In genomic region chr5:69591640-69592461, GRCm38 (mm10) we compare ENCODE assay signal across 8 mouse cellular contexts. TPM values are rescaled to one million over a fixed set of nuclear protein-coding genes. Genes with fewer than 3 reads are reported as not detected.
DNase-seq lines count a peak whose midpoint lies in the region; ATAC-seq lines count a peak whose summit lies in the region.

TSS of gene Gnpda2 (minus strand) at chr5:69592340.

- ATAC-seq in hindbrain, embryonic 11.5 days (ENCODE audit: low FRiP score) = peak; percentile 97

- H3K4me3 ChIP-seq in hindbrain, embryonic 11.5 days (ENCODE audit: low read depth, low read length) = peak within 1 kb of the TSS; percentile 54

- H3K4me1 ChIP-seq in hindbrain, embryonic 11.5 days (replicated peaks; ENCODE audit: control insufficient read depth, insufficient read depth, low read length) = no peaks in the 10 kb centered on the region

- no peaks in the 10 kb centered on the region for H3K36me3 ChIP-seq in hindbrain, embryonic 11.5 days (ENCODE audit: control insufficient read depth, insufficient read depth, low read length)

- H3K4me2 ChIP-seq in hindbrain, embryonic 11.5 days (replicated peaks; ENCODE audit: low read depth, low read length) = peak within 1 kb of the TSS; percentile 71

- peak within 1 kb of the TSS; percentile 91 for H3K9ac ChIP-seq in hindbrain, embryonic 11.5 days (ENCODE audit: low read depth, low read length)

- peak; percentile 80 for DNase-seq in MN1 (ENCODE audit: low spot score)
- peak; percentile 92 for DNase-seq in cerebellum, adult 9-11 months
- peak; percentile 74 to 90 for DNase-seq in frontal cortex, adult 2 months (ENCODE audit: extremely low spot score in 1 of 2, low spot score in 1 of 2)
- DNase-seq in hindbrain, embryonic 11.5 days (ENCODE audit: low spot score) = peak; percentile 92
- peak; percentile 83 to 87 for DNase-seq in layer of hippocampus, postnatal 10 days (ENCODE audit: low spot score in 2 of 2)
- DNase-seq in lung, postnatal 10 days = peak; percentile 91
- DNase-seq in ovary, postnatal 36 days (ENCODE audit: low spot score) = peak; percentile 78
- DNase-seq in thymus, postnatal 25 days = peak; percentile 84

- H3K9me3 ChIP-seq in hindbrain, embryonic 11.5 days (ENCODE audit: control insufficient read depth, low read length) = no peaks in the 10 kb centered on the region

- peak within 1 kb of the TSS; percentile 85 for H3K27ac ChIP-seq in hindbrain, embryonic 11.5 days (ENCODE audit: low read depth, low read length)

- H3K27me3 ChIP-seq in hindbrain, embryonic 11.5 days (ENCODE audit: control insufficient read depth, insufficient read depth, low read length) = no peaks in the 10 kb centered on the region

- WGBS in hindbrain, embryonic 11.5 days = 4% methylated on average over 42 of the region's 42 CpGs

RNA-seq across cellular contexts. Expression of gene Gnpda2, which starts in this region (rescaled TPM):
- polyA plus RNA-seq in frontal cortex, adult 2 months (2012; rRNA removed) = 24.5 and 26.4 TPM in 2 replicates
- 28.8 and 30.8 TPM in 2 replicates for polyA plus RNA-seq in hindbrain, embryonic 11.5 days (2014; fragmentation: Nextera tagmentation; extraction: Ambion mirVana)
- 10 to 100 TPM; 14.5 to 16.1 TPM for total RNA-seq in layer of hippocampus, postnatal 10 days (2021)

Comparison
In these comparisons a context has a peak if more than half of its experiments do, and no peak if none do; other contexts are left out.
1. Peak in every context shown above with its lines: DNase-seq, ATAC-seq, H3K4me3 ChIP-seq and H3K27ac ChIP-seq.